Mouse (Mus musculus): ENCODE measurements around the gene Ttll5. TPM values are rescaled to one million over a fixed set of nuclear protein-coding genes. Genes with fewer than 3 reads are reported as not detected.

Ttll5 gene
- 16.7 TPM in 2 replicates for polyA plus RNA-seq (2016; fragmentation: Nextera tagmentation; extraction: Ambion mirVana)

DNA sequence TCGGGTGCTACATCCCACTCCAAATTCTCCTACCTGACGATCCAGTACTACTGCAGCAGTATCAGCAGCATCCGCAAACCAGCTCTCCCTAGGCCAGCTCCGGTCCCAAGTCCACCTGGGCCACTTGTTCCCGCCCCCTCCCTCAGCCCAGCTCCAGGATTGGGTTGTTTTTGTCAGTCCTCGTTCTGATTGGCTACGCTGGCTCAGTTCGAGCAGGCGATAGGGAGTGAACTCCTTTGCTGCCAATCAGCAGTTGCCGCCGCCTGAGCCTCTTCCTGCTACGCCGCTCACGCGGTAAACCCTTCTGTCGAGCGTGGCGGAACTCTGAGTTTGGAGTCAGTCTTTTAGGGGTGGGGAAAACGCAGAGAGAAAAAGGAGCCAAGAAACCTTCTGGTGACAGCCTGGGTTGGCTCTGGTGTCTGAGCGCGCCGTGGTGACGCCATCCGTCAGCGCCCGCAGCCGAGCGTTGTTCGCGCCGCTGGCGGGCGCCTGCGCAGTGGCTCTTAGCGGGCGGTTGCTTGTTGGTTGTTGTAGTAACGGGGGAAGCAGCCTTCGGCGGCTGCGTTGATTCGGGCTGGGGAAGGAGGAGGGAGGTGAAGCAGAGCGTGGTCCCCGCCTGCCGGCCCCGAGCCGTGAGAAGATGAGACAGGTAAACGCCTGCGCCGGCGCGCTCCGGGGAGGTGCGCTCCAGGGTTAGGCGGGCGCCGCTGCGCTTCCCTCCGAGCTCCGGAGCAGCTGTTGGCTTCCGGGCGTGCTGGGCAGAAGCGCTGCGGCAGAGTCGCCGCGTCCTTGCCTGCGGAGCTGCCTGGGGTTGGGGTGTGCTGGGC lies at the start of gene Ttll5, which contains the start of gene Erg28:
TSS of gene Ttll5 (plus strand) at position 222 of the 827 bp plus-strand sequence.
TSS of gene Erg28 (minus strand) at position 113 of the 827 bp plus-strand sequence.
- ATAC-seq (ENCODE audit: low FRiP score, low read depth), result peak; percentile 99
- peak within 1 kb of the TSS; percentile 81 for H3K4me2 ChIP-seq (replicated peaks)
- H3K9ac ChIP-seq (replicated peaks), result peak within 1 kb of the TSS; percentile 80
- H3K4me3 ChIP-seq, result peak within 1 kb of the TSS; percentile 86
- peak within 1 kb of the TSS; percentile 95 for H3K27ac ChIP-seq (replicated peaks)
- H3K9me3 ChIP-seq, result no peaks in the 10 kb centered on the region
- H3K4me1 ChIP-seq, result peaks cover 16% of the 10 kb centered on the region
- 1% methylated on average over 65 of the region's 67 CpGs for WGBS
- peaks cover 16% of the 10 kb centered on the region for H3K36me3 ChIP-seq
- no peaks in the 10 kb centered on the region for H3K27me3 ChIP-seq

DNA sequence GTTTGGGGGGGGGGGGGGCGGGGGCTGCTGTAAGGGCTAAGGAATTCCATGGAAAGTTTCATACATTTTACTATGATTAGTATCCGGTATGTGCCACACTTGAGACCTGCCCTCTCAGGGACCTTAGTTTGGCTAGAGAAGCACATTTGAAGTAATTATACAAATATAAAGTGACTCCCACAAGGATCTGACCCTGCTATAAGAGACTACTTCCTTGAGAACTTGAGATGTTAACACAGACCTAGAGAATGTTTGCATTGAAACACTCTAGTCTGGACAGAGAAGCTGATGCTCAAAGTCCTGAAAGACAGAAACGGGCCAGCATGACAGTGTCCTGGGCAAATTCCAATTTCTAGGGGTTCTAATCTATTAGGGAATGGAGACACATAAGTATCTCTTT lies 45.5 kb upstream of the Ttll5 start:
- H3K9me3 ChIP-seq, result peaks cover 2% of the 10 kb centered on the region; the same call in 1 of the 2 replicates
- no peak overlapping the region for H3K4me3 ChIP-seq
- 83% methylated on average over 3 of the region's 3 CpGs for WGBS
- ATAC-seq (ENCODE audit: low FRiP score, low read depth), result no peak
- H3K4me1 ChIP-seq, result peaks cover 3% of the 10 kb centered on the region; the same call in 1 of the 2 replicates
- no peak overlapping the region for H3K9ac ChIP-seq (replicated peaks)
- H3K27ac ChIP-seq (replicated peaks), result no peak overlapping the region
- no peak overlapping the region for H3K4me2 ChIP-seq (replicated peaks)
- H3K36me3 ChIP-seq, result no peaks in the 10 kb centered on the region
- no peaks in the 10 kb centered on the region for H3K27me3 ChIP-seq

DNA sequence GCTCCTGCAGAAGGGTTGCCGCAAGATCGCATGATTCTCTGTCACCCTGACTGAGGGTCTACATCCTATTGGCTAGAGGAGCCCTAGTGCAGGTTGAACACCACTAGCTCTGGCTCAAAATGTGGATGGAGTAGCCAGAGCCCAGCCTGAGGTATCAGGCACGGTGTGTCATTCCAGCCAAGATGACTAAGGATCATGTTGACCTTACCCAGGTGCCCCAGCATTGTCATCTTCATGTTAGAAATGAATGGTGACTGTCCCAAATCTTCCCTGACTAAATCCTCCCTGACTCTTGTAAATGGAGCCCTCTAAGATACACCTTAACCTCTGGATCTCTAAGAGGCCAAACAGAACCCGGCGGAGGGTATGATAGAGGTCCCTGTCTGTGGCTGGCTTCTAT lies 44.8 kb upstream of the Ttll5 start:
- Histone ChIP-seq H3K9ac (replicated peaks) (no peak overlapping the region), H3K27ac (replicated peaks) (no peak overlapping the region), H3K27me3 (no peaks in the 10 kb centered on the region), H3K4me3 (no peak overlapping the region), H3K4me1 (peaks cover 3% of the 10 kb centered on the region; the same call in 1 of the 2 replicates), H3K4me2 (replicated peaks) (no peak overlapping the region), H3K9me3 (no peaks in the 10 kb centered on the region), H3K36me3 (no peaks in the 10 kb centered on the region)
- 94% methylated on average over 5 of the region's 5 CpGs for WGBS
- ATAC-seq (ENCODE audit: low FRiP score, low read depth), result no peak

DNA sequence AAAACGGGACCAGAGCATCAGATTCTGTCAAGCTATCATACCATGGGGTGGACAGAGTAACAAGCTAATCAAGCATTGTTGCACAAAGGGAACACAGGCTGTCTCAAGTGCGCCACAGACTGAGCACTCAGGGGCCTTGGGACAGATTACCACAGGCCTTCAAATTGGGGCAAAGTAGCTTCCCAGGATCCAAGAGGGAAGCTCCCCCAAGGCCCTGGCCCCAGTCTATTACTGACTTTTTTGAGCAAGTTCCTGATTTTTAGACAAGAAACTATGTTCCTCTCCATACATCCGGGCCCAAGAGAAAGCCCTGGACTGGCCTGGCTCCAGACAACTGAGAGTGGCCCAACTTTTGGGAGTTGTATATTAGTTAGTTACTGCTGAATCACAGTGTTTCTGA lies 42.9 kb upstream of the Ttll5 start:
- ATAC-seq (ENCODE audit: low FRiP score, low read depth), result no peak
- Histone ChIP-seq H3K4me3 (no peak overlapping the region), H3K4me2 (replicated peaks) (no peak overlapping the region), H3K4me1 (peaks cover 3% of the 10 kb centered on the region; the same call in 1 of the 2 replicates), H3K36me3 (no peaks in the 10 kb centered on the region), H3K9me3 (no peaks in the 10 kb centered on the region), H3K27me3 (no peaks in the 10 kb centered on the region), H3K27ac (replicated peaks) (no peak overlapping the region), H3K9ac (replicated peaks) (no peak overlapping the region)
- 86% methylated on average over 3 of the region's 3 CpGs for WGBS

DNA sequence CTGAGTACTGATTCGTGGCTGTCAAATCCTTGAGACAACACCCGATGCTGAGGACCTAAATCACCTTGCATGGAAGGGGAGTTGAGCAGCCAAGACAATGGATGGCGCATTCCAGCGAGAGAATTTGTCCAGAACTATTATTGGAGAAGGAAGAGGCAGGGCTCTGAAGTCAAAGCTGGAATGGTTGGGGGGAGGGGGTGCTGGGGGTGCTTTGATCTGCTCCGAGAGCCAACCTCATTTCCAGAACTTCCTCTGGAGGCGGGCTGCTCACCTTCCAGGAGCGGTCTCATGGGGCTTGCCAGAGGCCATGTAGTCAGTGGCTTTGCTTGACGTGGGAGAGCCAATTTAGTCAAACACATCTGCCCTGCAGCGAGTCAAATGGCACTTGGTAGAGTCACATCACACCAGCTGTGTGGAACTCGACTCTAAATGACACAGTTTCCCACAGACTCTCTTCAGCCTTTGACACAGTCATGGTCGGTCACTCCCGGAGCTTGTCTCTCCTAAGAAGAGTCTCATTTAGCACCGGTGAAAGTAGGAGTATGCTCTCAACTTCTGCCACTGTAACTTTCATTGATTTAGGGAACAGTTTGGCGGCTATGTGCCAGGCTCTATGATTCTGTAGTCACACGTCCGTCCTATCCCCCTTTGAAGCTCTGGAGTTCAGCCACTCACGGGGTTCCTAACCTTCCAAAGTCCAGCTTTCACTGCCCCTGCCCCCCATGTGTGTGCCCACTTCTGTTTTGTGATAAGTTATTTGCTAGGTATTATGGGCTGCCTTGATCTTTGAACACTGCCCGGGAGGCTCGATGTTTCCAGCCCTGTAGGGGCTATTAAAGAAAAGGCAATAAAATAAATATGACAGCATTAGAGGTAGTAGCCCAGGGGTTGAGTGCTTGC lies 39.3 kb upstream of the Ttll5 start:
- Histone ChIP-seq H3K27ac (replicated peaks) (no peak overlapping the region), H3K4me2 (replicated peaks) (no peak overlapping the region), H3K9me3 (no peaks in the 10 kb centered on the region), H3K36me3 (no peaks in the 10 kb centered on the region), H3K4me1 (no peaks in the 10 kb centered on the region), H3K4me3 (no peak overlapping the region), H3K9ac (replicated peaks) (no peak overlapping the region), H3K27me3 (no peaks in the 10 kb centered on the region)
- ATAC-seq (ENCODE audit: low FRiP score, low read depth), result no peak
- 79% methylated on average over 19 of the region's 19 CpGs for WGBS

DNA sequence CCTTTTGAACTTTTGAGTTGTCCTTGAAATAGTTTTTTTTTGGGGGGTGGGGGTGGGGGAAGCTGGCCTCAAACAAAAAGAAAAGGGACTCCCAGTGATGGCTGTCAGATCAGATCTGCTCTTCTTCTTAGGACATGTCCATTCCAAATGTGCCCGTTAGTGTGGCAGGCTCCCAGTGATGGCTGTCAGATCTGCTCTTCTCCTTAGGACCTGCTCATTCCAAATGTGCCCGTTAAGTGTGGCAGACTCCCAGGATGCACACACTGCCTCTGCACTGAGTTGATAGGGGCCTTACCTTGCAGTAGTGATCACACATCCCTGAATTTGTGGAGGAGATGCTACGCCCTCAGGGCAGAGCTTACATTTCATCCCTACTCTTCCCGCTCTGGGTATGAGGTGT lies 32.3 kb upstream of the Ttll5 start:
- no peak for ATAC-seq (ENCODE audit: low FRiP score, low read depth)

DNA sequence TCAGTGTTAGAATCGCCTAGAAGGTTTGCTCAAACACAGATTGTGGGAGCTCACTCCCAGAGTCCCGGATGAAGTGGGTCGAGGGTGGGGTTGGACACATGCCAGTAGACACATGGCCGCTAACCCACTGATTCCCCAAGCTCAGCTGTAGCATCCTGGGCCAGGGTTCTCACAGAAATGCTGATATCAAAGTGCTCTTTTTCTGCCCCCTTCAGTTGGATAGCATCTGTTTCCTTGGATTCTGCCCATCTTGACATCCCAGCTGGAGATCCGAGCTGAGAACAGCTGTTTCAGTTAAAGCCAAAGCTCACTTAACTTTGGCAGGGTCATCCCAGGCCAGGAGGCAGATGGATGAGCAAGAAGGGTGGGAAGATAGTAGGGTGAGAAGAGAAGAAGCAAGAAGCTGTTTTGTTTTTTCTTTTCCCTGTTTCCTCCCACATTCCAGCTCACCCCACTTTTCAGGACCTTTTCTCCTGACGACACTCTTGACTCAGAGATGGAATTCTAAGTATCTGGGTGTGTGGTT lies 31.6 kb upstream of the Ttll5 start:
- H3K9ac ChIP-seq (replicated peaks), result no peak overlapping the region
- H3K27me3 ChIP-seq, result no peaks in the 10 kb centered on the region
- no peak overlapping the region for H3K27ac ChIP-seq (replicated peaks)
- WGBS, result 84% methylated on average over 6 of the region's 6 CpGs
- H3K9me3 ChIP-seq, result no peaks in the 10 kb centered on the region
- no peaks in the 10 kb centered on the region for H3K36me3 ChIP-seq
- H3K4me3 ChIP-seq, result no peak overlapping the region
- H3K4me1 ChIP-seq, result no peaks in the 10 kb centered on the region
- ATAC-seq (ENCODE audit: low FRiP score, low read depth), result no peak
- no peak overlapping the region for H3K4me2 ChIP-seq (replicated peaks)

More for the DNA sequence above, 32.3 kb upstream of the Ttll5 start:
- Histone ChIP-seq H3K4me3 (no peak overlapping the region), H3K9ac (replicated peaks) (no peak overlapping the region), H3K4me2 (replicated peaks) (no peak overlapping the region), H3K9me3 (no peaks in the 10 kb centered on the region), H3K27ac (replicated peaks) (no peak overlapping the region), H3K36me3 (no peaks in the 10 kb centered on the region), H3K4me1 (no peaks in the 10 kb centered on the region), H3K27me3 (no peaks in the 10 kb centered on the region)
- WGBS, result 65% methylated on average over 4 of the region's 4 CpGs

DNA sequence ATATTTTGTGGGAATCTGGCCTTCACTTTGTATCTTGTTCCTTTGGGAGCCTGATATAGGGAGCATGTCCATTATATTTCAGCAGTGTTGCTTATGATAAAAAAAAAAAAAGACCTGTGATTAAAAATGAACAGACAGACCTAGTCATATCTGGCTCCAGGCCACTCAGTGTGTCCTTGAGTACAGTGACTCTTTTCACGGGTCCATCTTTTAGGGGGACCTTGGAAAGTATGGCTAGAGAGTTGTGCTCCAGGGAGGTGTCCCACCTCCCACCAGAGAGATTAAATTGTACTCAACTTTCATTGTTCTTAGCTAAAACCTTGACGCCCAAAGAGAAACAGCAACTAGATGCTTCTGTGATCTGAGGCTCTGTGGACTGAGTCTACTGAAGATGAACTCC lies 30.4 kb upstream of the Ttll5 start:
- Histone ChIP-seq H3K9ac (replicated peaks) (no peak overlapping the region), H3K4me3 (no peak overlapping the region), H3K36me3 (no peaks in the 10 kb centered on the region), H3K27ac (replicated peaks) (no peak overlapping the region), H3K9me3 (no peaks in the 10 kb centered on the region), H3K27me3 (no peaks in the 10 kb centered on the region), H3K4me2 (replicated peaks) (no peak overlapping the region), H3K4me1 (no peaks in the 10 kb centered on the region)
- no peak for ATAC-seq (ENCODE audit: low FRiP score, low read depth)
- WGBS, result 90% methylated on average over 2 of the region's 2 CpGs

DNA sequence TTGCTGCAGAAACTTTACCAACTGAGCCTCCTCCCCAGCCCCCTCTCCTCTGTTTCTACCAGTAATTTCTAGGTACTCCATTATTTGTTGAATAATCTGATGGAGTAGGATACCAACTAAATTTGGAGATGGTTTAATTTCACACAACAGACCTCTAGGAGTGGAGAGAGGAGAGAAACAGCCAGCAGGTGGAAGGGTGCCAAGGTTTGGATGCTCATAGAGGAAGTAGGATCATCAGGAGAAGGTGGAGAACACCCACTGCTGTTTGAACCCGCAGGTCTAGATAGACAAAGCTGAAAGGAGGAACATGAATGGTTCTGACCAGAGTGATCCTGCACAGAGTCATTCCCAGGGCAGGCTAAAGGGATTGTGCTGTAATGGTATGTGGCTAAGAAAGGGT lies 28.9 kb upstream of the Ttll5 start:
- no peak overlapping the region for H3K4me2 ChIP-seq (replicated peaks)
- no peak for ATAC-seq (ENCODE audit: low FRiP score, low read depth)

DNA sequence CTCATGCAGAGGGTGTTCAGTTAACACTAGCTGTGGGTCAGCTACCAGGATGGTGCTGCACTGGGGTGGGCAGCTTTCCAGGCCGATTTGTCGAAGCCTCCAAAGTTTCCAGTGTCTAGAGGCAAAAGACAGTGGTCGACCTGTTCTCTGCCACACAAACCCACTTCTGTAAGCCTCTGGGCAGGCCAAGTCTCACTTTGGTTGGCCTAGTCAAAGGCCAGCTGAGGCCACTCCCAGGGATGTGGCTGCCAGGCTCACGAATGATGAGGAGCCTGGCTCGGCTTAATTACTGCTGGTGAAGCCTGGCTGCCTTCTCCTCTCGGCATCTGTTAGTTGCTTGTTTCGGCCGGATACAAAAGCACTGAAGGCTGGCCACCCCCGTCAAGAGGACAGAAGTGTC lies 24.4 kb upstream of the Ttll5 start:
- ATAC-seq (ENCODE audit: low FRiP score, low read depth), result no peak
- Histone ChIP-seq H3K9ac (replicated peaks) (no peak overlapping the region), H3K36me3 (no peaks in the 10 kb centered on the region), H3K27me3 (no peaks in the 10 kb centered on the region), H3K9me3 (no peaks in the 10 kb centered on the region), H3K4me2 (replicated peaks) (no peak overlapping the region), H3K27ac (replicated peaks) (no peak overlapping the region), H3K4me1 (no peaks in the 10 kb centered on the region), H3K4me3 (no peak overlapping the region)
- WGBS, result 69% methylated on average over 9 of the region's 9 CpGs

More for the DNA sequence above, 28.9 kb upstream of the Ttll5 start:
- no peaks in the 10 kb centered on the region for H3K27me3 ChIP-seq
- no peak overlapping the region for H3K4me3 ChIP-seq
- H3K9ac ChIP-seq (replicated peaks), result no peak overlapping the region
- H3K9me3 ChIP-seq, result no peaks in the 10 kb centered on the region
- 94% methylated on average over 1 of the region's 1 CpGs for WGBS
- H3K4me1 ChIP-seq, result no peaks in the 10 kb centered on the region
- no peak overlapping the region for H3K27ac ChIP-seq (replicated peaks)
- no peaks in the 10 kb centered on the region for H3K36me3 ChIP-seq

DNA sequence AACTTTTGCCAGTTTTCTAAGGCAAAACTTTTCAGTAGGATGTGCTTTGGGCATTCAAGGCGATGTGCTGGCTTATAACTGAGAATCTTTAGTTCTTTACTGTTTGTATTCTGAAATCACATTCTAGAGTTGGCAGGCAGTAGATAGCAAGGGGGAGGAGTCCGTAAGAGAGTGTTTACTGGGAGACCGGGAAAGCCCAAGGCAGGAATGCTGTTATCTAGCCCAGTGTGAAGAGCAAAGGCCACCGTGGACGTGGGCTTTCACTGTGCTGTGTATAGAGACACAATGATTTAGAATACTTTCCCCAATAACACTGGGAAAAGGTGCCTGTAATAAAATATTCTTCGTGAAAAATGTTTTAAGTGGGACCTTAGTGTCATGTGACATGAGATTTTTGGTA lies 14.7 kb upstream of the Ttll5 start:
- H3K9ac ChIP-seq (replicated peaks), result no peak overlapping the region
- H3K4me3 ChIP-seq, result no peak overlapping the region
- WGBS, result 74% methylated on average over 6 of the region's 6 CpGs
- H3K27ac ChIP-seq (replicated peaks), result no peak overlapping the region
- H3K9me3 ChIP-seq, result no peaks in the 10 kb centered on the region
- ATAC-seq (ENCODE audit: low FRiP score, low read depth), result no peak
- no peaks in the 10 kb centered on the region for H3K4me1 ChIP-seq
- no peaks in the 10 kb centered on the region for H3K27me3 ChIP-seq
- peaks cover 32% of the 10 kb centered on the region for H3K36me3 ChIP-seq
- no peak overlapping the region for H3K4me2 ChIP-seq (replicated peaks)

DNA sequence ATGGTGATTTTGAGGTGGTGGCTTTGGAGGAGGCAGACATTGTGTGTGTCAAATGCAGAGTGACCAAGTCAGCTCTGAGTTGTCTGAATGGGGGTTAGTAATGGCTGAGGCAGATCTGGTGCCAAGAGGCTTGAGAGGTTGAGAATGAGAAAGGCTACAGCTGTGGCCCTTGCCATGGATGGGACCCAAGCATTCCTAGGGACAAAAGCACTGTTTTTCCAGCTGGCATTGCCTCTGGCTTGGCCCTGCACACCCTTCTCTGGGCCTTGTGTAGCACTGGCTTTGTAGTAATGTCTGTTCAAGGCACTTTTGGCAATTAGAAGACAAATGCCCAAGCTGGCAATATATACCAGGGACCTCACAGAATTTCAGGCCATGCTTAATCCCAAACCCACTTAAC lies 13.5 kb upstream of the Ttll5 start:
- Histone ChIP-seq H3K9me3 (no peaks in the 10 kb centered on the region), H3K9ac (replicated peaks) (no peak overlapping the region), H3K36me3 (peaks cover 44% of the 10 kb centered on the region), H3K4me3 (no peak overlapping the region), H3K4me1 (no peaks in the 10 kb centered on the region), H3K27ac (replicated peaks) (no peak overlapping the region), H3K27me3 (no peaks in the 10 kb centered on the region), H3K4me2 (replicated peaks) (no peak overlapping the region)
- ATAC-seq (ENCODE audit: low FRiP score, low read depth), result no peak
